Mouse (Mus musculus): ENCODE data around the gene Gm28230. TPM values are rescaled to one million over a fixed set of nuclear protein-coding genes. Genes with fewer than 3 reads are reported as not detected.

Gene Gm28230
- total RNA-seq, 1 experiment from 2014 or later, result not detected

GRCm38 (mm10) chr2:74763976-74764375 is 37.4 kb downstream of the Gm28230 start:
- no peak for ATAC-seq (replicated peaks in 1 of 2; ENCODE audit: insufficient read depth in 1 of 2, low FRiP score in 2 of 2, low TSS enrichment in 1 of 2, low read depth in 1 of 2, poor library complexity in 2 of 2, severe bottlenecking in 2 of 2)

DNA sequence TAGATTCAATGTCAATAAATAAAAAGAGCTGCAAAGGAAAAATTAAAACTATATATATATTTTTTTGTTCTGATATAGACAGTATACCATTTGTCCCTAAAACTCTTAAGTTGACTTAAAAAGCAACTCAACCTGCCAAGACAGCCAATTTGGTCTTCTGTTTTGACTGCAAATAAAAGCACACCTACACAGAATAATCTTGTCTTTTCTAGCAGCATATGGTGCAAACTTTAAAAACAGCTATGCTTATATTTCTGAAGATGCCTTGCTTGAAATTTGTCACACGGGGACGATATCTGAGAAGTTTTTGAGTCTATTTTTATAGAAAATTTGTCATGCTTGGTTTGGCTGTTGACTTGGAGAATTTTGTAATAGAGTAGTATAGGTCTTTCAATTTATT is 47.8 kb downstream of the Gm28230 start:
- ATAC-seq (replicated peaks in 1 of 2; ENCODE audit: insufficient read depth in 1 of 2, low FRiP score in 2 of 2, low TSS enrichment in 1 of 2, low read depth in 1 of 2, poor library complexity in 2 of 2, severe bottlenecking in 2 of 2), result no peak

DNA sequence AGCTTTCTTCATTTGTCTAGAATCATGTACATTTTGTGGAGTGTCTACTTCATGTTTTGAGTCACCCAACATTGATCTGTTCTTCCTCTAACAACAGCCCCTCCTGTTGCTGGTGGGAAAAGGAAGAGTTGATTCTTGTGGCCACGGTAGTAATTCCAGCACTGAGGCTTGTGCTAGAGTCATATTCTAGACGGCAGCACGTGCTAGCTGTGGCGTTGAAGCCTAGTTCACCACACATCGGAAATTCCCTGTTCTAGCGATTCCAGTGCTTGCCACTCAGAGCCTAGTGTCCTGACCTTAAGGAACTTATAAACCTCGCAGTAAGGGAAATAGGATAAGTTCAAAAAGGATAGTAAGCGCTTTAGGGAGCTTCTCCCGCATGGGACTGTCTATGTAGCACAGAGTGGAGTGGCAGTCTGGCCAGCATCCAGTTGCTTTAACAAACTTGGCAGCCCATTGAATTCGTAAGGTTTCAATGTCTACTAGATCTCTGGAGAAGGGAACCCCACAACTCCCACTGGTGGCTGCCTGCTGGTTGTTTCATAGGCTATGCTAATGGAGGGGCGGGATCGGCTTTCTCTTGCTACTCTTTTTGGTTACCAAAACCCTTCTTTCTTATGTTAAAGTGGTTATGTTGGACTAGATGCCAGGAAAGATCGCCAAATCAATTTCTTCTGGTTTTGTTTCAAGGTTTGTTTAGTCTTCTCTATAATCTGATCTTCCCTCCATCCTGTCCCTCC is 51.2 kb downstream of the Gm28230 start:
- no peak for ATAC-seq (replicated peaks in 1 of 2; ENCODE audit: insufficient read depth in 1 of 2, low FRiP score in 2 of 2, low TSS enrichment in 1 of 2, low read depth in 1 of 2, poor library complexity in 2 of 2, severe bottlenecking in 2 of 2)

DNA sequence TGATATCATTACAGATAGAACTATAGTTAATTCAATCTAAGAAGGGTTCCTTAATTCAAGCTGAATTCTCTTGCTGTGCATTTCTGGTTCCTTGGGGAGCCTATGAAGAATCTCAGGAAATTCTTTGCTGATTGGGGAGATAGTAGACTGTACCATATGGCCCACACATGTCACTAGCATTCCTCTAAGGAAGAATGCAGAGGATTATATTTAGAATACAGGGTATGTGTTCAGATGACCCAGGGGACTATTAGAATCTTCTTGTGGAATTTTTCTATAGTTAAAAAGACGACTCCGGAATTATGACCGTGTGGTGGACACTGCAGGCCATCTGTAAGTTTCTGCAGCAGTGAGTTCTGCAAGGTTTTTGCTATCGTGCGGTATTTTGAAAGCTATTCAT is 54.9 kb downstream of the Gm28230 start:
- ATAC-seq (replicated peaks in 1 of 2; ENCODE audit: insufficient read depth in 1 of 2, low FRiP score in 2 of 2, low TSS enrichment in 1 of 2, low read depth in 1 of 2, poor library complexity in 2 of 2, severe bottlenecking in 2 of 2), result no peak

GRCm38 (mm10) chr2:74795531-74795930 is 69.0 kb downstream of the Gm28230 start:
- ATAC-seq (replicated peaks in 1 of 2; ENCODE audit: insufficient read depth in 1 of 2, low FRiP score in 2 of 2, low TSS enrichment in 1 of 2, low read depth in 1 of 2, poor library complexity in 2 of 2, severe bottlenecking in 2 of 2), result no peak

Other genes with a start within 250 kb of the Gm28230 start
- 41.1 and 42.9 TPM in 2 replicates for gene Lnpk, start 147.3 kb upstream of the Gm28230 start, total RNA-seq (2017)
- not detected in 2 replicates for gene Evx2, start 67.2 kb upstream of the Gm28230 start, total RNA-seq (2017)
- not detected in 2 replicates for gene Hoxd13, start 58.4 kb upstream of the Gm28230 start, total RNA-seq (2017)
- gene Hoxd12, start 51.7 kb upstream of the Gm28230 start, total RNA-seq (2017), result not detected in 2 replicates
- not detected in 2 replicates for gene Hoxd11, start 47.2 kb upstream of the Gm28230 start, total RNA-seq (2017)
- not detected in 2 replicates for gene Hoxd10, start 34.8 kb upstream of the Gm28230 start, total RNA-seq (2017)
- gene Hoxd9, start 29.0 kb upstream of the Gm28230 start, total RNA-seq (2017), result not detected in 2 replicates
- not detected in 2 replicates for gene Hoxd8, start 22.1 kb upstream of the Gm28230 start, total RNA-seq (2017)
- gene Hoxd3, start 14.8 kb upstream of the Gm28230 start, total RNA-seq (2017), result not detected in 2 replicates
- not detected in 2 replicates for gene Hoxd4, start 14.8 kb upstream of the Gm28230 start, total RNA-seq (2017)
- gene Hoxd1, start 36.3 kb downstream of the Gm28230 start, total RNA-seq (2017), result not detected in 2 replicates
- gene Mtx2, start 99.1 kb downstream of the Gm28230 start, total RNA-seq (2017), result 30.4 and 41.9 TPM in 2 replicates